Mouse (Mus musculus): ENCODE data around the gene Kazn.

Kazn gene

GRCm38 (mm10) chr4:142164386-142164785, 74.8 kb downstream of the Kazn start:
- DNase-seq (ENCODE audit: low spot score in 2 of 2), result no peak

- DNase-seq (ENCODE audit: low spot score in 2 of 2), result no peak
Observed at GRCm38 (mm10) chr4:142163862-142164261, 75.3 kb downstream of the Kazn start.

GRCm38 (mm10) chr4:142162729-142163128, 76.5 kb downstream of the Kazn start:
- no peak for DNase-seq (ENCODE audit: low spot score in 2 of 2)

- DNase-seq (ENCODE audit: low spot score in 2 of 2), result no peak
Observed at GRCm38 (mm10) chr4:142162102-142162501, 77.1 kb downstream of the Kazn start.

- peak; percentile 62 to 73 for DNase-seq (ENCODE audit: low spot score in 2 of 2)
Observed at GRCm38 (mm10) chr4:142160041-142160440, 79.2 kb downstream of the Kazn start.

- DNase-seq (ENCODE audit: low spot score in 2 of 2), result peak; percentile 38 to 43
Observed at GRCm38 (mm10) chr4:142156506-142156905, 82.7 kb downstream of the Kazn start.

- DNase-seq (ENCODE audit: low spot score in 2 of 2), result no peak
Observed at GRCm38 (mm10) chr4:142154246-142154645, 85.0 kb downstream of the Kazn start.

- peak; percentile 87 to 92 for DNase-seq (ENCODE audit: low spot score in 2 of 2)
Observed at GRCm38 (mm10) chr4:142153526-142153925, 85.7 kb downstream of the Kazn start.

GRCm38 (mm10) chr4:142152733-142153422, 86.3 kb downstream of the Kazn start:
- DNase-seq (ENCODE audit: low spot score in 2 of 2), result no peak

- DNase-seq (ENCODE audit: low spot score in 2 of 2), result no peak
Observed at GRCm38 (mm10) chr4:142150086-142150485, 89.1 kb downstream of the Kazn start.

- no peak for DNase-seq (ENCODE audit: low spot score in 2 of 2)
Observed at GRCm38 (mm10) chr4:142149202-142149601, 90.0 kb downstream of the Kazn start.

- no peak for DNase-seq (ENCODE audit: low spot score in 2 of 2)
Observed at GRCm38 (mm10) chr4:142147671-142148070, 91.5 kb downstream of the Kazn start.

- DNase-seq (ENCODE audit: low spot score in 2 of 2), result no peak
Observed at GRCm38 (mm10) chr4:142144096-142144495, 95.1 kb downstream of the Kazn start.

GRCm38 (mm10) chr4:142143290-142143689, 95.9 kb downstream of the Kazn start:
- no peak for DNase-seq (ENCODE audit: low spot score in 2 of 2)

GRCm38 (mm10) chr4:142139729-142140128, 99.5 kb downstream of the Kazn start:
- no peak for DNase-seq (ENCODE audit: low spot score in 2 of 2)

GRCm38 (mm10) chr4:142138356-142139099, 100.7 kb downstream of the Kazn start:
- DNase-seq (ENCODE audit: low spot score in 2 of 2), result no peak

GRCm38 (mm10) chr4:142136766-142137503, 102.3 kb downstream of the Kazn start:
- DNase-seq (ENCODE audit: low spot score in 2 of 2), result no peak

- DNase-seq (ENCODE audit: low spot score in 2 of 2), result no peak
Observed at GRCm38 (mm10) chr4:142135515-142135914, 103.7 kb downstream of the Kazn start.

GRCm38 (mm10) chr4:142130162-142130561, 109.0 kb downstream of the Kazn start:
- no peak for DNase-seq (ENCODE audit: low spot score in 2 of 2)

- DNase-seq (ENCODE audit: low spot score in 2 of 2), result no peak
Observed at GRCm38 (mm10) chr4:142127275-142127788, 111.9 kb downstream of the Kazn start.

- DNase-seq (ENCODE audit: low spot score in 2 of 2), result no peak
Observed at GRCm38 (mm10) chr4:142126641-142127274, 112.4 kb downstream of the Kazn start.

- no peak for DNase-seq (ENCODE audit: low spot score in 2 of 2)
Observed at GRCm38 (mm10) chr4:142121164-142121563, 118.0 kb downstream of the Kazn start.

Measured in right cerebral cortex, postnatal 10 days (tissue).